Mouse (Mus musculus): ENCODE measurements around the gene Tmbim4.

The Tmbim4 gene

GRCm38 (mm10) chr10:120193255-120193654, 8.1 kb upstream of the Tmbim4 start:
- in situ Hi-C loops (cut with MboI, MseI) = loop anchor here (10.0 kb wide), 1 partner anchor 1902 kb away; the partner anchor contains the start of gene Rxylt1

GRCm38 (mm10) chr10:120197061-120197835, 4.1 kb upstream of the Tmbim4 start:
- in situ Hi-C loops (cut with MboI, MseI) = loop anchor here (10.0 kb wide), 1 partner anchor 1898 kb away; the partner anchor contains the start of gene Rxylt1

GRCm38 (mm10) chr10:120201961-120202402, 592 bp downstream of the Tmbim4 start, which contains the start of gene Irak3:
TSS of gene Irak3 (minus strand) at chr10:120202130.
- in situ Hi-C loops (cut with MboI, MseI) = loop anchor here (25.0 kb wide), 1 partner anchor 1340 kb away; the partner anchor contains the start of gene Dyrk2

DNA sequence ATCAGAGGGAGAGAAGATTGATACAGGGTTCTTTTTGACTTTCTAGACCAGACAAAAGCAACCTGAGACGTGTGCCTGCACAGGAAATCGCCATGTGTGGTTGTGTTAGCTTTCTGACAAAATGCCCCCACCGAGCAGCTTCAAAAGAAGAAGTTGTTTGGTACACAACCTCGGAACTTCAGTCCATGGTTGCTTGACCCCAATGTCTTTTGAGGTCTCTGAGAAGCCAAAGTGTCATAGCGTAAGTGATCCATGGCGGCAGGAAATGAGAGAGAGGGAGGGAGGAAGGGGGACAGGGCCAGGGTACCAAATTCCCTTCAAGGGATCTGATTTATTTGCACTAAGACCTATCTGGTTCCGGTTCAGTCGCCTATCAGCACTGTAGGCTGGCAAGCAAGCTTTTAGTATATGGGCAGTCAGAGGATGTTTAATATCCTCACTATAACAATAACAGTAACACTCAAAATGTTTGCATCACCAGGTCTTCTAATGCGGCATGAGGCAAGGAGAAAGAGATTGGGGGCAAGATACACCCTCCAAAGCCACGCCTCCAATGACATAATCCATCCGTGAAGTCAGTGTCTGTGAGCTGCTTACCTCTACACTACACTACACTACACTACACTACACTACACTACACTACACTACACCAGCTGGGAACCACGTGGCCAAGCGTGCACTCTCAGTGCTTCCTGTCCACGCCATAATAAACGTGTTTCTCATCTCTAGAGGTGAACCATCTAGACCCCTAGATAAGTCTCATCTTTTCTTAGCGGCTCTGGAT, 1.3 kb downstream of the Tmbim4 start:
- in situ Hi-C loops (cut with MboI, MseI) = loop anchor here (25.0 kb wide), 1 partner anchor 1340 kb away; the partner anchor contains the start of gene Dyrk2

DNA sequence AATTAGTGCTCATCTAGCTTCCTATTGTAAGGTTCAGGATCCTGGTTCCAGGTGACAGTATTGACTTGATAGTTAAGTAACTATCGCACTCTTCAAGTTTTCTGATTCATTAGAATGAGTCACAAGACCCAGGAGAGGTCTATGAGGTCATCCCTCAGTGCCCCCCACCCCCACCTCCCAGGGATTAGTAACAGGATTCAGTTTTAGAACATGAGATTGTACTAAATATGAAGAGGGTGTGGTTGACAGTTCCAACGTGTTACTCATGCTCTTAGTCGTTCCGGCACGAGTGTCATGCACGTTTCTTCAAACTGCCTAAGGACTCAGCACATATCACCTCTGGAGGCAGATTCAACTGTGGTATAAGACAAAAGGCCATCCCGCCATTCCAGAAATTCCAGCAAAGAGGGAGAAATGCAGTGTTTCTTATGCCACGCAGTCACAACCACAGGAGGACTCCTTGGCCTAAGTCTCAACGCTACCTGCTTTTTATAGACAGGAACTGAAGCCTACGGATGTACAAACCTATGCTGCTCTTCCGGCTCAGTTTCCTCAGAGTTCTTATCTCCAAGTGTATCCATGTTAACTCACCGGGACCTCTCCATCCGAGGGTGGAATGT, 3.3 kb downstream of the Tmbim4 start:
- in situ Hi-C loops (cut with MboI, MseI) = loop anchor here (25.0 kb wide), 1 partner anchor 1342 kb away; the partner anchor contains the start of gene Dyrk2

- in situ Hi-C loops (cut with MboI, MseI) = loop anchor here (25.0 kb wide), 1 partner anchor 1346 kb away; the partner anchor contains the start of gene Dyrk2
Measured at GRCm38 (mm10) chr10:120208015-120208414, 6.6 kb downstream of the Tmbim4 start.

DNA sequence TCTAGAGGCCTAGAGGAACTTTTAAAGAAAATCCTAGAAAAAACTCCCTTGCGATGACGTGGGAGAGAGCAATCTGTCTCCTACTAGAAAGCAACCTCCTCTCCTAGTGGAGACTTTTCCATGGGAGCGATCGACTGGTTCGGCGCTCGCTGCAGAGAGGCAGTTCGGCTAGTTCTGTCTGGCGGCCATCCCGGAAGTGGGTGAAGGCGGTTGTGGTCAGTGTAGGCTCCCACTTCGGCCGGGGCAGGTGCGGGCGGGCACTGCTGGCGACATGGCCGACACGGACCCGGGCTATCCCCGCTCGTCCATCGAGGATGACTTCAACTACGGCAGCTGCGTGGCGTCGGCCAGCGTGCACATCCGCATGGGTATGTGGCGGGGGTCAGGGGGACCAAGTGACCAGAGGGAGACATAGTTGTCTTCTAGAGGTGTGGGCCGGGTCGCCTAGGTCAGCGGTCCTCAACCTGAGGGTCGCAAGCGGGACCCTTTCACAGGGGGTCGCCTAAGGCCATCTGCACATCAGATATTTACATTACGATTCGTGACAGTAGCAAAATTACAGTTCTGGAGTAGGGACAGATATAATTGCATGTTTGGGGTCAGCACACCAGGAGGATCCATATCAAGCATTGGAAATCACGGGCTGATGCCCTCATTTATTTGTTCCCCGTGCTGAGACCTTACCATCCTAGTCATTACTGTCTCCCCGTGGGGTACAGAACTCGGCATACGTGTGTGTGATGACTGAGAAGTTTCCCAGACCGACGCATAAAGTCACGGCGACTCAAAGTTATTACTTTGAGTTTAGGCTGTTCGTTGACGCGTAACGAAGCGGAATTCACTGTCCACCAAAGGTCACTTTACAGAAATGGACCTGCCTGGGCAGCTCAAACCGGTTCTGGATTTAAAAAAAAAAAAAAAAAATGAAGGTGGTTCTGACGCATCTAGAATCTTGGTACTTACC, 7.5 kb downstream of the Tmbim4 start:
- in situ Hi-C loops (cut with MboI, MseI) = loop anchor here (25.0 kb wide), 1 partner anchor 1347 kb away; the partner anchor contains the start of gene Dyrk2

DNA sequence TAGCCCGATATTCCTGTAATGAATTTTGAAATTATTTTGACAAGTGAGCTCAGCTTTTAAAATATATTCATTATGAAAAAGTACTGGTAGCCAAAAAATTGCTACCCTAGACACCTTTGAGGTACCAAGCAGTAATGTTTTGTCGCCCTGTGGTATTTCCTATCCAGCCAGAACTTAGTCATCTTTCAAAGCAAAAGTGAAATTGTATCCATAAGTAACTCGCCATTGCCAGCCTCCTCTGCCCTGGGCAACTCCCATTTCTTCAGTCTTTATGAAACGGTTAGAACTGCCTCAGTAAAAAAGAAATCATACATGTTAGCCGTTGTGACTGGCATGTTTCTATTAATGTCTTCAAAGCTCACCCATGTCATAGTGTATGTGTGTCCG, 8.1 kb downstream of the Tmbim4 start:
- in situ Hi-C loops (cut with MboI, MseI) = loop anchor here (25.0 kb wide), 1 partner anchor 1347 kb away; the partner anchor contains the start of gene Dyrk2

- in situ Hi-C loops (cut with MboI, MseI) = loop anchor here (25.0 kb wide), 1 partner anchor 1348 kb away; the partner anchor contains the start of gene Dyrk2
Measured at GRCm38 (mm10) chr10:120210096-120210495, 8.7 kb downstream of the Tmbim4 start.

GRCm38 (mm10) chr10:120217099-120217498, 15.7 kb downstream of the Tmbim4 start:
- in situ Hi-C loops (cut with MboI, MseI) = loop anchor here (25.0 kb wide), 1 partner anchor 1355 kb away; the partner anchor contains the start of gene Dyrk2

- in situ Hi-C loops (cut with MboI, MseI) = loop anchor here (25.0 kb wide), 1 partner anchor 1357 kb away; the partner anchor contains the start of gene Dyrk2
Measured at GRCm38 (mm10) chr10:120218996-120219395, 17.6 kb downstream of the Tmbim4 start.

- in situ Hi-C loops (cut with MboI, MseI) = loop anchor here (25.0 kb wide), 1 partner anchor 1357 kb away; the partner anchor contains the start of gene Dyrk2
Measured at GRCm38 (mm10) chr10:120219578-120220359, 18.4 kb downstream of the Tmbim4 start.

DNA sequence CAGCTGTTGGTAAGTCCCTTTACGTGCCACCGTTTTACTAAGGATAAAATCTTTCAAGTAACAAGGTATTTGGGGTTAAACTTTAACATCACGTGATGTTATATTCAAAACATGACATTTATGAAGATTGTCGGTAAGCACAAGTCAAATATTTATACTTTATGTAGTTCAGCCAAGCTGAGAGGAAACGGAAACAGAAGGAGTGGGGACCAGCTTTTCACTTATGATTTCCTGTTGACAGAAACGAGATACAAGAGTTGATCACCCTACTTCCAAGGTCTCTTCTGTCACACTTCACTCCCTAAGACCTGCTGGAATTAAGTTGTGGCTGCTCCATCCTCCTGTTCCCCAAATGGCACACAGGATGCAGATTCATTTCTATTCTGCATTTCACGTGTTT, 19.4 kb downstream of the Tmbim4 start:
- in situ Hi-C loops (cut with MboI, MseI) = loop anchor here (25.0 kb wide), 1 partner anchor 1358 kb away; the partner anchor contains the start of gene Dyrk2

- in situ Hi-C loops (cut with MboI, MseI) = no loop called here
Measured at GRCm38 (mm10) chr10:120226871-120227661, 25.7 kb downstream of the Tmbim4 start, which contains the start of gene Llph. TSS of gene Llph (plus strand) at chr10:120227070.

DNA sequence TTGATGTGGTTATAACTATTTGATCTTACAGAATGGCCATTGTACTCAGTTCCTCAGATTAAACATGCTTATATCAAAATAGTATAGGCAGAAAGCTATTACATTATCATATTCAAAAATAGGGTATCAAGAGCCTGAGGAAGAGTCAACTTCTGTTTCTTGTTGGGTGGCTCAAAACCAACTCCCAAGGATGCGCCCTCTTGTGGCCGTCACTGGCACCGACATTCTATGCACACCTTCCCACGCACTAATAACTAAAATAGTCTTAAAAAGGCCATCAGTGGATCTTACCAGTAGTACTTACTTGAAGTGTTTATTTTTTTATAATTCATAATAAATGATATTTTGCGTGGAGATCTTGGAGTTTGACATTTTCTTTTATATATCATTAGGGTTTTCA, 30.3 kb downstream of the Tmbim4 start:
- in situ Hi-C loops (cut with MboI, MseI) = no loop called here

GRCm38 (mm10) chr10:120233655-120234367, 32.4 kb downstream of the Tmbim4 start:
- in situ Hi-C loops (cut with MboI, MseI) = no loop called here

DNA sequence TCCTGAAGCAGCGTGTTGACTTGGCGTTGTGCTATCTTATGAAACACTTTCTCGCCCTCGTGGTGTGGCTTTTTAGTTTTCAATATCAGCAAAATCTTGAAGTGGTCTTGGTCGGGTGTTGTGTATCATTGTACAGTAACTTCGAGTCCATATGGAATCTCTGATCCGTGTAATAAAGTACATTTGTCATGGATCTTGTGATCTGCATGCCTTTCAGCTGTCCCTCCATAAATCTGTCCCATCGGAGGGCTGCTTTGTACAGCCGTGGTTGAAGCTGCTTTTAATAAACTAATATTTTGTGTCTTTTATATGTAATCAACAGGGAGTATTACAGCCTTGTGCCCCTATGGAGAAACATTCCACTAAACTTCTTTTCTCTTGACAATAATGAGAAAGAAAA, 35.5 kb downstream of the Tmbim4 start:
- in situ Hi-C loops (cut with MboI, MseI) = no loop called here

DNA sequence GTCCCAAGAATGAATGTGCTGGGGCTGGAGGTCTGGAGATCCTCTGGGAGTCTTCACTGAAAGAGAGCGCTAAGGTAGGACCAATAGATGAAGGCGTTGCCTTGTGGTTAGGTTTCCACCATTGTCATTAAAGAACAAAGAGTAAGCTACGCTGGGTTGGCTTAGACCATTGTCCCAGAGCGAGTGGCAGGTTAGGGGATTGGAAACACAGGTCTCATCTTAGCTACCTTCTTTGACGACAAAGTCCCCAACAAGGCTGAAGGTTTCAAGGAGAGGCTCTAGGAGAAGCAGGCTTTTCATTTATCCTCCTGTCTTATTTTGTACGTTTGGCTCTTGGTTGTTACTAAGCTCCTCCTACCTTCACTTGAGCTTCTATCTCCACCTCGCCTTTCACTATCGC, 36.9 kb downstream of the Tmbim4 start:
- in situ Hi-C loops (cut with MboI, MseI) = no loop called here

Measured in T-helper 2 cell (primary cell).